Mouse (Mus musculus): ENCODE data around the gene Kalrn. TPM values are rescaled to one million over a fixed set of nuclear protein-coding genes. Genes with fewer than 3 reads are reported as not detected.

Kalrn gene
- polyA plus RNA-seq, 1 experiment: 309 TPM

DNA sequence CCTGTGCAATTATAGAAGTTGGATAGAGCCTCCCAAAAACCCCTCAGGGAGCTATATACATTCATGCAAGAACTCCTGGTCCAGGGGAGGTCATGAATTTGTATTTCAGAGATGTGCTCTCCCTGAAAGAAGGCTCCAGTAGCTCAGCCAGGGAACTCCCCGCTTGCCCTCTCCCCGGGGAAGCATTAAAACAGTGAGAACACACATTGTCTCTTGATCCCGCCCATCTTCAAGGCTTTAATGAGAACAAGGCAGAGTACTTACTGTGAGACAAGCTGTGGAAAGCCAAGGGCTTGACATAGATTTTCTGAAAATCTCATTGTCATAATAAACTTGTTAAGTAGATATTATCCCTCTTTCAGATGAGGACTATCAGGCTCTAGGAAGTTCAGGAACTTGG lies 155.4 kb downstream of the Kalrn start:
- Histone ChIP-seq H3K36me3 (replicated peaks; ENCODE audit: low read length) (no peaks in the 10 kb centered on the region), H3K4me3 (replicated peaks) (no peak overlapping the region), H3K9me3 (peaks cover 5% of the 10 kb centered on the region), H3K27me3 (replicated peaks) (peaks cover 54% of the 10 kb centered on the region), H3K4me1 (peaks cover 20% of the 10 kb centered on the region)
- TF ChIP-seq FLI1 (IDR thresholded peaks at IDR 0.05; ENCODE audit: low read length) (no peak), GATA1 (IDR thresholded peaks at IDR 0.05; ENCODE audit: borderline replicate concordance, low read length) (no peak)

- Histone ChIP-seq H3K36me3 (replicated peaks; ENCODE audit: low read length) (no peaks in the 10 kb centered on the region), H3K4me3 (replicated peaks) (no peak overlapping the region), H3K27me3 (replicated peaks) (peaks cover 54% of the 10 kb centered on the region), H3K9me3 (peaks cover 5% of the 10 kb centered on the region), H3K4me1 (peaks cover 20% of the 10 kb centered on the region)
- TF ChIP-seq FLI1 (IDR thresholded peaks at IDR 0.05; ENCODE audit: low read length) (no peak), GATA1 (IDR thresholded peaks at IDR 0.05; ENCODE audit: borderline replicate concordance, low read length) (no peak)
These were observed 155.9 kb downstream of the Kalrn start for GRCm38 (mm10) chr16:34417383-34417782.

DNA sequence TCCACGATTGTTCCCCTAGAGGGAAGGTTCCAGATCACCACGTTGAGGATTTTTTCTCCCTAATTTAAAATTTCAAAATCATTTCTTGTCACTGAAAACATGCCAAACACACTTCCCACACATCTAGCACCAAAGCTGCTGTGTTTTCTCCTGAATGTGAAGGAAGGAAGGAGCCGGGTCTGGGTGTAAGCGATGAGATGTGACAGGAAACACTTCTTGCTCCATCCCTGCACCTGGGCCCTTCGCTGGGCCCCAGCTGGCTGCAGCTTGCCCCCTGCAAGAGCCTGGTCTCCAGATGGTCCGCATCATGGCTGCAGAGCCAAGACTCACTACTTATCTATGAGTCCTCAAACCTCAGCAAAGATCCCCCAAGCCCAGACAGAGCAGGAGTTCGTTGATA lies 158.8 kb downstream of the Kalrn start:
- Histone ChIP-seq H3K27me3 (replicated peaks) (peaks cover 46% of the 10 kb centered on the region), H3K36me3 (replicated peaks; ENCODE audit: low read length) (no peaks in the 10 kb centered on the region), H3K9me3 (peaks cover 5% of the 10 kb centered on the region), H3K4me3 (replicated peaks) (no peak overlapping the region), H3K4me1 (peaks cover 13% of the 10 kb centered on the region)
- no peak for TF ChIP-seq FLI1 (IDR thresholded peaks at IDR 0.05; ENCODE audit: low read length)
- no peak for TF ChIP-seq GATA1 (IDR thresholded peaks at IDR 0.05; ENCODE audit: borderline replicate concordance, low read length)

- Histone ChIP-seq H3K36me3 (replicated peaks; ENCODE audit: low read length) (no peaks in the 10 kb centered on the region), H3K27me3 (replicated peaks) (peaks cover 45% of the 10 kb centered on the region), H3K9me3 (peaks cover 5% of the 10 kb centered on the region), H3K4me3 (replicated peaks) (no peak overlapping the region), H3K4me1 (peaks cover 13% of the 10 kb centered on the region)
- no peak for TF ChIP-seq GATA1 (IDR thresholded peaks at IDR 0.05; ENCODE audit: borderline replicate concordance, low read length)
- TF ChIP-seq FLI1 (IDR thresholded peaks at IDR 0.05; ENCODE audit: low read length): no peak
These were observed 159.4 kb downstream of the Kalrn start for GRCm38 (mm10) chr16:34413868-34414333.

GRCm38 (mm10) chr16:34407036-34407435 lies 166.3 kb downstream of the Kalrn start:
- no peaks in the 10 kb centered on the region for H3K9me3 ChIP-seq
- TF ChIP-seq FLI1 (IDR thresholded peaks at IDR 0.05; ENCODE audit: low read length) (no peak), GATA1 (IDR thresholded peaks at IDR 0.05; ENCODE audit: borderline replicate concordance, low read length) (no peak)
- H3K4me1 ChIP-seq: peaks cover 6% of the 10 kb centered on the region; the same call in 1 of the 2 replicates
- H3K27me3 ChIP-seq (replicated peaks): peaks cover 21% of the 10 kb centered on the region
- no peak overlapping the region for H3K4me3 ChIP-seq (replicated peaks)
- no peaks in the 10 kb centered on the region for H3K36me3 ChIP-seq (replicated peaks; ENCODE audit: low read length)

DNA sequence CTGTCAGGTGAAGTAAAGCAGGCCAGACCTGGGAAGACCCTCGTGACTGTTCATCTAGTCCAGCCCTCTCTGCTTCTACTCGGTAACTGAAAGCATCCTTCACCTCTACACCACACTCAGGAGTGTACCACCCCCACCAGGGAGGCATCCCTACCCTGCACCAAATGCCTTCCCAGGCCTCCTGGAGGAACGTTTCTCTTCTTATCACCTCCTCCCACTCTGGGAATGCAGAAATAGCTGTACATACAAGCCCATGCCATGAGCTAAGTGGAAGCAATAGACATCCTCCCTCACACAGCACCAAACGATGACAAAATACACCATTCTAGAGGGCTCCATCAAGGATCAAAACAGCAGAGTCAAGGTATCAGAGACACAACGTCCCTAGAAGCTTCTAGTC lies 168.2 kb downstream of the Kalrn start:
- Histone ChIP-seq H3K9me3 (no peaks in the 10 kb centered on the region), H3K36me3 (replicated peaks; ENCODE audit: low read length) (no peaks in the 10 kb centered on the region), H3K4me1 (peaks cover 6% of the 10 kb centered on the region; the same call in 1 of the 2 replicates), H3K4me3 (replicated peaks) (no peak overlapping the region), H3K27me3 (replicated peaks) (peaks cover 18% of the 10 kb centered on the region)
- no peak for TF ChIP-seq FLI1 (IDR thresholded peaks at IDR 0.05; ENCODE audit: low read length)
- TF ChIP-seq GATA1 (IDR thresholded peaks at IDR 0.05; ENCODE audit: borderline replicate concordance, low read length): no peak

- Histone ChIP-seq H3K27me3 (replicated peaks) (peaks cover 14% of the 10 kb centered on the region), H3K9me3 (no peaks in the 10 kb centered on the region), H3K4me3 (replicated peaks) (no peak overlapping the region), H3K36me3 (replicated peaks; ENCODE audit: low read length) (no peaks in the 10 kb centered on the region), H3K4me1 (peaks cover 6% of the 10 kb centered on the region; the same call in 1 of the 2 replicates)
- TF ChIP-seq FLI1 (IDR thresholded peaks at IDR 0.05; ENCODE audit: low read length) (no peak), GATA1 (IDR thresholded peaks at IDR 0.05; ENCODE audit: borderline replicate concordance, low read length) (no peak)
These were observed 172.1 kb downstream of the Kalrn start for GRCm38 (mm10) chr16:34401216-34401615.

- Histone ChIP-seq H3K27me3 (replicated peaks) (peaks cover 15% of the 10 kb centered on the region), H3K4me3 (replicated peaks) (no peak overlapping the region), H3K4me1 (peaks cover 6% of the 10 kb centered on the region; the same call in 1 of the 2 replicates), H3K9me3 (no peaks in the 10 kb centered on the region), H3K36me3 (replicated peaks; ENCODE audit: low read length) (no peaks in the 10 kb centered on the region)
- TF ChIP-seq GATA1 (IDR thresholded peaks at IDR 0.05; ENCODE audit: borderline replicate concordance, low read length) (no peak), FLI1 (IDR thresholded peaks at IDR 0.05; ENCODE audit: low read length) (no peak)
These were observed 173.1 kb downstream of the Kalrn start for GRCm38 (mm10) chr16:34400102-34400728.

DNA sequence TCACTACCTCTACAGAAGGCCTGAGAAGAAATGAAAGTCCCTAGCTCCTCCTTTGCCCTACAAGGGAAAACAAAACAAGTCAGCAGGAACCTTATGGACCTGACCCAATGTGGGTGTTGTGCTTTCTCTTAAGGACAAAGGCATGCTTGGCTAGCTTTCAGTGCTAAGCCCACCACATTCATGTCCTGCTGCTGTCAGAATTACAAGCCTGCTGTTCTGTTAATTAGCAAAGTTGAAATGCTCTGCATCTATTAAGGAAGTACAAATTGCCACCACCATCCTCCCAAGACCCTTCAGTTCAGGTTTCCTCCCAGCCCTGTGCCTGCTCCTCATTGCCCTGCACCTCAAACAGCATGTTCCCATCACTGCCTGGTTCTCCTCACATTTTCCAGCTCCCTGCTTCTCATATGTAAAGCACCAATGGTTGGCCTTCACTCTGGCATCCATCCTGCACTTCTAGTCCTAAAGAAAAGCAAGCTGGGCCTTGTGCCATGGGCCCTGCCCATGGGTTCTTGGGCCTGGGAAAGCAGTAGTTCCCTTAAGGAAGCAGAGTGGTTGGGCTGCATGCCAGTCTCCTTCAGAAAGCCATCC lies 178.0 kb downstream of the Kalrn start:
- Histone ChIP-seq H3K36me3 (replicated peaks; ENCODE audit: low read length) (no peaks in the 10 kb centered on the region), H3K27me3 (replicated peaks) (peaks cover 13% of the 10 kb centered on the region), H3K9me3 (no peaks in the 10 kb centered on the region), H3K4me3 (replicated peaks) (no peak overlapping the region), H3K4me1 (no peaks in the 10 kb centered on the region; the same call in 1 of the 2 replicates)
- TF ChIP-seq GATA1 (IDR thresholded peaks at IDR 0.05; ENCODE audit: borderline replicate concordance, low read length): no peak
- TF ChIP-seq FLI1 (IDR thresholded peaks at IDR 0.05; ENCODE audit: low read length): no peak

Measured in megakaryocyte, embryonic 14.5 days (primary cell).